Mouse (Mus musculus) frontal cortex, adult (tissue): ENCODE data around the gene Fzd2.
A peak's percentile ranks its signal among the peaks of the same experiment; 100 is the strongest.
"Not testable (repeated sequence)": the region's sequence is repeated elsewhere in the genome, so short reads cannot be mapped to it uniquely, and the experiment has no call there.

ENCODE experiments used
- ATAC-seq: cut with Nextera tagmentation; 2 replicates; pipeline ENCODE4 v1.9.2; 2017; ENCODE audit warnings: mild to moderate bottlenecking, moderate library complexity, mixed read lengths; ENCODE audit not compliant: low TSS enrichment

Fzd2 gene

GRCm38 (mm10) chr11:102604010-102604584 is at the start of gene Fzd2:
Fzd2 (plus strand) TSS chr11:102604396.
- ATAC-seq = peak; percentile 88

GRCm38 (mm10) chr11:102555400-102556030 is 48.7 kb upstream of the Fzd2 start:
- ATAC-seq = peak; percentile 60; the same call in 1 of the 2 replicates

GRCm38 (mm10) chr11:102556031-102556715 is 48.0 kb upstream of the Fzd2 start, which contains the start of gene Gpatch8:
Gpatch8 (minus strand) TSS chr11:102556392.
- ATAC-seq = peak; percentile 86

GRCm38 (mm10) chr11:102556716-102557074 is 47.5 kb upstream of the Fzd2 start:
- ATAC-seq = no peak

- no peak for ATAC-seq
Measured at GRCm38 (mm10) chr11:102557386-102557785, 46.8 kb upstream of the Fzd2 start.

GRCm38 (mm10) chr11:102558704-102559103 is 45.5 kb upstream of the Fzd2 start:
- no peak for ATAC-seq

GRCm38 (mm10) chr11:102564952-102565671 is 39.1 kb upstream of the Fzd2 start:
- not testable (repeated sequence) for ATAC-seq

GRCm38 (mm10) chr11:102565741-102566140 is 38.5 kb upstream of the Fzd2 start:
- no peak for ATAC-seq

- no peak for ATAC-seq
Measured at GRCm38 (mm10) chr11:102566290-102566689, 37.9 kb upstream of the Fzd2 start.

GRCm38 (mm10) chr11:102567157-102567556 is 37.0 kb upstream of the Fzd2 start:
- ATAC-seq = no peak

- no peak for ATAC-seq
Measured at GRCm38 (mm10) chr11:102567723-102568122, 36.5 kb upstream of the Fzd2 start.

- no peak for ATAC-seq
Measured at GRCm38 (mm10) chr11:102568191-102568590, 36.0 kb upstream of the Fzd2 start.

- no peak for ATAC-seq
Measured at GRCm38 (mm10) chr11:102568756-102569377, 35.3 kb upstream of the Fzd2 start.

GRCm38 (mm10) chr11:102572866-102573663 is 31.1 kb upstream of the Fzd2 start:
- peak; percentile 70; the same call in 1 of the 2 replicates for ATAC-seq

GRCm38 (mm10) chr11:102575034-102575433 is 29.2 kb upstream of the Fzd2 start:
- no peak for ATAC-seq

GRCm38 (mm10) chr11:102576050-102576754 is 28.0 kb upstream of the Fzd2 start:
- no peak for ATAC-seq

- ATAC-seq = 0 out of 2 replicates have a peak, but pooled peaks have one; percentile 55
Measured at GRCm38 (mm10) chr11:102578341-102579118, 25.7 kb upstream of the Fzd2 start.

- ATAC-seq = no peak; the same call in 1 of the 2 replicates
Measured at GRCm38 (mm10) chr11:102579165-102580033, 24.8 kb upstream of the Fzd2 start, which contains the start of gene Gm11627. Gm11627 (minus strand) TSS chr11:102579461.

- ATAC-seq = no peak
Measured at GRCm38 (mm10) chr11:102580034-102580330, 24.2 kb upstream of the Fzd2 start.
